Mouse (Mus musculus): ENCODE measurements at regions not wholly inside any gene's neighbourhood (a gene's known extent, or its start where the extent isn't known, plus 50 kb on each side); places are given as distances from the start of the nearest gene placed in this dataset.

DNA sequence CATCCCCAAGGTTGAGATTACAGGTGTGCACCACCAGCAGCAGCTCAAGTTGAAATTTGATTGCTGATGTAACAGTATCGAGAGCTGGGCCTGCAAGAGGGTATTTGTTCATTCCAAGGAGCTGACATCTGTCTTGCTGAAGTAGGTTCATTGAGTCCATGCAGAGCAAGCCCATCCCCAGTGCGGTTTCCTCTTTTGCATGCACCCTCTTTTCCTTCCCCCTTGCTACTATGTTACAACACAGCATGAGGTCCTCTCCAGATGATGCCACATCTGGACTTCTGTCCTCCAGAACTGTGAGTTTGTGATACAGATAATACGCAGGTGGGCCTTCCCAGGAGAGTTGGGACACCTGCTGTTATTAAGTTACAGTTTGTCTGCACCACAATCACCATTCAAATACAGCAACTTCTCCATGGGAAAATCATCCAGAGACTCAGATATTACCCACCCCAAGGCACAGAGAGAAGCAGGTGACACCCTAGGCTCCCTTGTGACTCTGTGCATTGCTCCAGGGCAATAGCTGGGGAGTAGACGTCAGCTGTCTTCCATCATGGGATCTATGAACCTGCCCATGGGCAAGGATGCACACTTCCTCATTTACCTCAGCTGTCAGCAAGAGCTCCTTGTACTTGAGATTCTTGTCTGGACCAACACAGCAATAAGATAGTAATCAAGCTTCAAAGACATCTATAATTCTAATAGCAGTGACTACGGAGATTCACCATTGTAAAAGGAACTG lies 137.8 kb downstream of the Ets2 start:
- DNase-seq = no peak

DNA sequence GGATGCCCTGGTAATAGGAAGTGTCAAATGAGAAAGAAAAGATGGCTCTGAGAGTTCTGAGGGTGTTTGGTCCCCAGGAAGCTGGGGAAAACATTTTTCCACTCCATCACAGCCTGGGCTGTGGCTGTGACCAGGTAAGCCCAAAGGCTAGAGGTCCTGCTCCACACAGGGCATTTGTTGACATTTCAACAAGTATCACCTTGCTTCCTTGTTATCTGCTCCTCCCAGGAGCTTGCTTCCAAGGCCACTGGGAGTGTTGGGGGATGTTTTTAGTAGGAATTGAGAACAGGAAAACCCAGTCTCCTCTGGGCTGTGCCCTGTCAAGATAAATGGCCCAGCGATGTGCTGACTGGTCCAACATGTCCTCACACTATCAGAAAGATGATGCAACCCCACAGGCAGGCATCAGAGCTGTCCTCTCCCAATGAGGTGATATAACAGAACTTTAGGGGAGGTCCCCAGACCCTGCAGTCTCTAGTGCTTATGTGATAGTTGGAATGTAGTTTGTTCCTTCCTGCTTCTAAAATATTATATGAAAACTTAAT lies 137.1 kb downstream of the Ets2 start:
- DNase-seq = no peak

DNA sequence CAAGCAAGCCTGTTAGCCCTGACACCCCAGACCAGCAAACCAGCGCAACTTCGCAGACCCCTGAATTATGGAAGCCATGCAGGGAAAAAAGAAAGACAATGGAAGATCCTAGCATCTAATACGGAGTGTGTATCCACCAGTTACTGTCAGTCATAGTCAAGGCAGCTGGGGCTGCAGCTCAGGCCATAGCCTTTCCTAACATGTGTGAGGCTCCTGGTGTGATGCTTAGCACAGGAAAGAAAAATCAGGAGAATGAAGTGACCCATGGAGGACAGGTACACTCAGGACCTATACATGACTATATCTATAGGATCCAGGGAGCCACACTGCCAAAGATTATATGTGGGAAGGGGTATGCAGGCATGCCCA lies 136.6 kb downstream of the Ets2 start:
- DNase-seq = no peak

DNA sequence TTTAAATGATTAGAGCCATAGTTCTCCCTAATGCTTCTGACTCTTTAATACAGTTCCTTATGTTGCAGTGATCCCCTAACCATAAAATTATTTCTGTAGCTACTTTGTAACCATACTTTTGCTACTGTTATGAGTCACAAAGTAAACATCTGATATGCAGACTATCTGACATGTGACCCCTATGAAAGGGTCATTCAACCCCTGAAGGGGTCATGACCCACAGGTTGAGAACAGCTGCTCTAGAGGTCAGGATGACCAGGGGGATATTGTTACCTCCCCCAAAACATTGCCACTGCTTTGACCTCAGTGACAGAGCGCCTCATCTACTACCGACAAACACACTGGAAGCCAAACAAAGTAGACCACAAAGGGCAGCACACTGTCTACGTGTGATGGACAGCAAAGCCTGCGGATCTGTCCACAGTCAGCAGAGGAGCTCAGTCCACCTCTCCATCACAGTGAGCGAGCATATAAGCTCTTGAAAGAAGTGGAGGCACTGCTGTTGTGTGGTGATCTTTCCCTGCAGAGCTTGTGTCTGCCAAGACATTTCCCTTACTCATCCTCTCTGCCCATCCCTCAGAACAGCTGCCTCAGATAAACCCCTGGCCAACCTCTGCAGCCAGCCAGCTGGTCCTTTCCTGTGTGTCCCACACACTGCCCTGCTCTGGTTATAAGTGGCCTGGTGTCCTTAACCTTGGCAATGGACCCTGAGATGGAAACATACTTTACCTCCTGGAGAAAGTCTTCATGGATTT lies 136.0 kb downstream of the Ets2 start:
- DNase-seq = no peak

DNA sequence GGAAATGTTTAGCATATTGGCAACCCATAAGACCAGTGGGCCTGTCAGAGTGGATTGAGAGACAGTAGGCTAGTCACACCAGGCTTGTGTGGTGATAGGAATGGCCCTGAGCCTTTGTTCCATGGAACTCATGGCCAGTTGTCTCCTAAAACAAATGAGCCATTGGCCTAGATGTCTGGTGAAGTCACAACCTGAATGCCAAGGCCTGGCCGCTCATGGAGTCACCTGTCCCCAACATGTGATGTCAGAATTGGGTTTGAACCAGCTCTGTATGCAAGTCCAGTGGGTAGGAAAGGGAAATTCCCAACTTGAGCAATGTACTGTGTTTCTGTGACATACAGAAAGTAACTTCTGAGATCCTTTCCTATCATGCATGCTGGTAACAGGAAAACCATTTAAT lies 134.1 kb downstream of the Ets2 start:
- no peak for DNase-seq

DNA sequence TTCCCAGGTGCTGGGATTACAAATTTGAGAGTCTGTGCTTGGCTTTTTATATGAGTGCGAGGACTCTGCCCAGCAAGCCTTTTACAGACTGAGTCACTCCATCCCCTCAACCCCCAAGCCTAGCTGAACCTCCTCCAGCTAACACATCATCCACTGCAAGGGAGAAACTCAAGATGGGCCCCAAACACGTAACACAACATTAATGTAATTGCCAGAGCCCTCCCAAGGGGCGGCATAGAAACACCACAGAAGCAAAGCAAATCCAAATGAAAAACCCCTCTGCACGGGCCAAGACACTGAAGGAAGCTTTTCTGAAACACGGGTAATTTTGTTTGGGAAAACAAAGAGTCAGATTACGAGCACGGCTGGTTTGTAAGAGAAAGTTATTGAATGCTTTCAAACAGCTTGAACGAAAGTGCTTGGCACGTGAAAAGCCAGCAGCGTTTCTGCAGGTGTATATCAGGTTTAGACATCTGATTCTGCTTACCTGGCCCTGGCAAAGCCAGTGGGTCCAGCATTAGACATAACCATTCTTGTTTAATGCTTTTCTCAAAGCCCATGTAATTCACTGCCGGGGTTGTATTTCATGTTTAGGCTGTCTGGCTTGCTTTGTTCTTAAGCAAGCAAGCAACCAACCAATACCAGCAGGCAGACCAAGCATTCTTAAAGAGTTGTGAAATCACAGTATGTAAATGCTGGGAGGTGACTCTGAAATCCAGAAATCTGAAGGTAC lies 132.8 kb downstream of the Ets2 start:
- DNase-seq = no peak

DNA sequence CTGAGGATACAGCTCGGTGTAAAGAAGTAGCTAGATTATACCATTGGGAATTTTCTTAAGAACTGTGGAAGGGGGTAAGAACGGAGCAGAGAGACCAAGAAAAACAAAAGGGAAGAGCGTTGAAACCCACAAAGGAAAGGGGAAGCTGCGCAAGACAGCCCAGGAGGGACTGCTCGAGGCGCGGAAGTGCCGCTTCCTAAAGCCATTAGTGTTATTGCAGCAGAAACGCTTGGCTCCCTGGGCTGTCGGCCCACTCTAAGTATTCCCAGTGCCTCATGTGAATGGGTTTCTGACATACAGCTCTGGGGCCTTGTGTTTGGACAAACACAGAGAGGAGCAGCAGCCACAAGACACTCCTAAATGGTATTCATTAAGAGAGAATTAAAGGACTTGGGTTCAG lies 131.6 kb downstream of the Ets2 start:
- no peak for DNase-seq

DNA sequence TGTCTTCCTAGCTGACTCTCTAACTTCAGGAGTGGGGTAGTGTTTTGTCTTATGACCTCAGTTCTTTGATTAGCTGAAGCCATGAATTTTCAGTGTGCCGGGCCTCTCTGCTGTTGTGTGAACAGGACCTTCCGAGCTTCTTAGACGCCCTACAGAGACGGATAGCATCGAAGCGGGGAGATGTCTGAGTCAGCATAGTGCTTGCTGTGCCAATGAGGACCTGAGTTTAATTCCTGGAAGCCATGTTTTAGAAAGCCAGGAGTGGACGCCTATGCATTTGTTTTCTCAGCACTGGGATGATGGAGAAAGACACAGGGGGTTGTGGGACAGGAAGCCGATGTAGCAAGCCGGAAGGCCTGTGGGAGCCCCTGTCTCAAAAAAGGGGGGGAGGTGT lies 130.5 kb downstream of the Ets2 start:
- DNase-seq = no peak

DNA sequence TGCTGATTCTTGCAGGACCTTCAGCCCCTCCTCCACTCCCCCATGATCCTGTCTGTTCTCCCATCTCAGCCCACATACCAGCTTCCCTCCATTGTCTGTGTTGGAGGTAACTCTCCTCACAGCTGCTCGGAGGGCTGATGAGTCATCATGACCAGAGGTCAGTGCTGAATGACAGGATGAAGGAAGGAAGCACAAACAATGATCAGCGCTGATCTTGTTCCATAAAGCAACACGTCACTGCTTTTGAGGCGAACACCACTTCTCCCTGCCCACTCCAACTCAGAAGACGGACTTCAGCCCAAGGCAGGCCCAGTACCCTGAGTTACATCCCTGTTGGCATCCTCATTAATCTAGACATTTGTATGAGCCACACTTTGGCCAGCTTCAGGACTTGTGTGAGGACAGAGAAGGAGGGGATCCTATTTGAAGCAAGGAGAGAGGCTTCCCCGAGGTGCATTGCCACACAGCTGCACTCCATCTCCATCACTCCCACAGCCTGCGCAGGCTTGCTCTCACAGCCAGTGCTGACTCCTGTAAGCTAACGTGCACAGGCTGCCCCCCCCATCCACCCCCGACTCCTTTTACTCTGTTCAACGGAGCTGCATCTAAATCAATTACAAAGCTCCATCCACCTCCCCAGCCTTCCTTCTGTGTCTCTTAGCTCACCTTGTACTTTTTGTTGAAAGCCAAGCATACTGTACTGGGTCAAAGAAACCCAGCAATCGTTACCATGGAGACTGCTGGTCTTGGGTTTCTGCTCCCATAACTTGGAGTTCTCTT lies 129.9 kb downstream of the Ets2 start:
- DNase-seq = no peak

DNA sequence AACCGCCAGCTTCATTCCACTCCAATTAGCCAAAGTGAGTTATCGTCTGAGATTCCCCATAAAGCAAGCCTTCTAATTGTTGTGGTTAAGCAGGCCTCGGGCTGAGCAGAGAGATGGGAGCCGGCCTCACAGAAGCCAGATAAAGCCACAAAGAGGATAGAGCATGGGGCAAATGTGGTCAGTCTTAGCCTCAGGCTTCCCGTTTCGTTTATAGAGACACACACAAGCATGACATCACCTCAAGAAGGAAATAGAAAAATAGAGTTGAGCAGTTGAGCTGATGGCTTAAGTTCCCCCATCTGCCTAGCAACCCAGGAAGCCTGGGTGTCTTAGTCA lies 125.5 kb downstream of the Ets2 start:
- DNase-seq = no peak

DNA sequence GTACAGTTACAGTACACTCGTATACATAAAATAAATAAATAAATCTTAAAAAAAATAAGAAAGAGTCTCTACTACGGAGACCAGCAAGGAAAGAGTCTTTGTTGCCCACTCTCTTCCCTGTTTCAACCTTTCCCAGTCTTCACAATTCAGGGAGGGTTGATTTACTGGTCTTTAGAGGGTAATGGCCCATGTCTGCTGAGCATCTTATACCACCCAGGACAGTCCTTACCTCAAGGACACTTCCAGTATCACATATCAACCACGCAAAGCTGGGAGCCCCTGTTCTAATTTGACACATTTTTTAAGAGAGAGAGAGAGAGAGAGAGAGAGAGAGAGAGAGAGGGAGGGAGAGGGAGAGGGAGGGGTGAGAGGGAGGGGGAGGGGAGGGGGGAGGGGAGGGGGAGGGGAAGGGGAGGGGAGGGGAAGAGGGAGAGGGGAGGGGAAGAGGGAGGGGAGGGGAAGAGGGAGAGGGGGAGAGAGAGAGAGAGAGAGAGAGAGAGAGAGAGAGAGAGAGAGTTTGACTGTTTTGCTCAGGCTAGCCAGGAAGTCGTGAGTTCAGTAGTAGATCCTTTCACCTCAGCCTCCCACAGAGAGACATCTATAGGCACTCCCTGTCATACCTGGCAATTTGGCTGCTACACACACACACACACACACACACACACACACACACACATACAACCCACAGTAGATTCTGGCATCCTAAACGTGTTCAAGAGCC lies 125.0 kb downstream of the Ets2 start:
- DNase-seq = no peak

DNA sequence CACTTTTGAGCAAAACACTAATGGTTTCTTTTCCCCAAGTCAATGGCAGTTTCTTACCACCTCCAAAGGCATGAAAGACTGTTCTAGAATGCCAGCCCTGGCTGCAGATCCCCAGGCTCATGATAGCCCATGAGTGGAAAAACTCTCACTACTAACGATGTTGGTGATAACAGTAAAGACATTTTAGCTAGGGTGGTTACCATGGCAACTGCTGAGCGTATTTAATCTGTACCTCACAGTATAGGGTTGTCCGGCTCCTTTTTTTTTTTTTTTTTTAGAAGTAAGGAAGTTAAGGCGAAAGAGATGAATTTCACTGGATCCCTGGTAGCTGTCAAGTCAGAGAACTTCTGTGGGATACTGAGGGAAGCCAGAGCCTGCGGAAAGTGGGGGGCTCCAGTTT lies 123.8 kb downstream of the Ets2 start:
- no peak for DNase-seq

DNA sequence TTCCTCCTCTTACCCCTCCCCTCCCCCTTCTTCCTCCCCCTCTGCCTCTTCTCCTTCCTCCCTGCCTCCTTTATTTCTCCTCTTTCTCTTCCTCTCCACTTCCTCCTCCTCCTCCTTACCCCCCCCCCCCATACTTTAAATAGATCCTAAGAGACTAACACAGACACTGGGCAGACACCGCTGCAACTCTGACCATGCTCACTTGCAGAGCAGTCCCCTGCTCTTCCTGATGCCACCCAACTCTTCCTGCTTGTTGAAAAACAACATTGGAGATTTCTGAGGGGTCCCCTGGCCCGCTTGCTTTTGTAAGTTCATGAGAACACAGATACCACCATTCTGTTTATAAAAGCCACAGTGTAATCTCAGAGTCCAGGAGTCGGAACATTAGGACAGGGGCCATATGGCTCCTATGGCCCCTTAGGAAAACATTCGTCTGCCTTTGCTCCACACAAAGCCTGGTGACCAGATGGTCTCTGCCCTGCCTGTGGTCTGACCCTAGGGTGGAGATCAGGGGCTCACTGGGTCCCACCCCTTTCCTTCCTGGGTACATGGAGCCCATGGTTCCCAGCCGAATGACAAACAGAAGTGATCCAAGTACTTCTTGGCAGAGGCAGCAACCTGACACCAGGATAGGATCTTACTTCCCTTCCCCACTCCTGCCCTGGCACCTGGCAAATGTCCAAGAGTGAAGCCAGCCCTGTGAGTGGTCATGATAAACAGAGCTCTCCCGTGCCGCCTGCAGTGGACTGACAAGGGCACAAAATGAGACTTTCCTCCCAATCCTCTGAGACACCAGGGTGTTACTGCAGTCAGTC lies 123.1 kb downstream of the Ets2 start:
- DNase-seq = peak; percentile 64 to 65

DNA sequence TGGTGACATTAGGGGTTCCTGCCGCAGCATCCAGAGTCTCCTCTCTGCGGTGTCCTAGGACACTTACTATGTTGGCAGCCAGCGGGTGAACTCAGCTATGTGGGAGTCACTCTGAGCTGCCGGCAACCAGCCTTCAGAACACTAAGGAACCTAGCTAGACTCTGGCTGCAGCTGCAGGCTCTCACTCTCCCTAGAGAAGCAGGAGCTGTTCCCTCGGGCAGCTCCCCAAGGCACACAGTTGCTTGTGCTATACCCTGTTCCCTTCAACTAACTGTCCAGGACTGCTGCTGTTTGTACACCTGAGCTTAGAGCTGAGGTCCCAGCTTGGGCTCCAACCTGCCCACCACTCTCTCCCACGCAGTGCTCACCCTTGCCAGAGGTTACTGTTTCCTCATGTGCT lies 121.9 kb downstream of the Ets2 start:
- DNase-seq = no peak

DNA sequence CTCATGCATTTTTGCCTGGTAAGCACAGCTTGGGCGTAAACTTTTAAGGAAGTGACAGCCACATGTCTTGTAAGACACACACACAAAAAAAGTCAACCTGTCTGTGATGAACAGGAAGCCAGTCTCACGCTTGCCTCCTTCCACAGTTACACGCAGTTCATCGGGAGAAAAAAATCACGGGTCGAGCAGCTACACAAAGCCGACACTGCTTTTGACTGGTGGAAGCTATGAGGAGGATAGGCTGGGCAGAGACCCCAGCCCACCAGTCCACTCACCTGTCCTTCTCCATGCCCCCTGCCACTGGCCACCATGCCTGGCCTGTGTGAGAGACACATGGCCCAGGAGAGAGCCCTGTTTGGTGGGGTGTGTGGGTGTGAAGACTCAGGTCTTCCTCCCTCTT lies 119.2 kb downstream of the Ets2 start:
- no peak for DNase-seq

DNA sequence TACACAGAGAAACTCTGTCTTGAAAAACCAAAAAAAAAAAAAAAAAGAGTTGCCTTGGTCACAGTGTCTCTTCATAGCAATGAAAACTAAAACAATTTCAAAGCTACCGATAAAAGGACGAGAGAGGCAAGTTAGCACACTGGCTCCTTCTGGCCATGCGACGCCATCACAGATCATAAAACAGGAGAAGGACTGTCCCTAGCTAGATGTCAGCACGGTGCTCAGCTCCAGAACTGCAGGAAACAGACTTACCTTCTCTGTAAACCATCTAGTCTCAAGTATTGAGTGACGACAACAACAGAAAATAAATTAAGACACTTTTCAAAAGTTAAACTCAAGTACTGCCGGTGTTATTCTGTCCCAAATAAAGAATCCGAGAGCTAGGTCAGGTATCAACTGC lies 118.7 kb downstream of the Ets2 start:
- DNase-seq = no peak

DNA sequence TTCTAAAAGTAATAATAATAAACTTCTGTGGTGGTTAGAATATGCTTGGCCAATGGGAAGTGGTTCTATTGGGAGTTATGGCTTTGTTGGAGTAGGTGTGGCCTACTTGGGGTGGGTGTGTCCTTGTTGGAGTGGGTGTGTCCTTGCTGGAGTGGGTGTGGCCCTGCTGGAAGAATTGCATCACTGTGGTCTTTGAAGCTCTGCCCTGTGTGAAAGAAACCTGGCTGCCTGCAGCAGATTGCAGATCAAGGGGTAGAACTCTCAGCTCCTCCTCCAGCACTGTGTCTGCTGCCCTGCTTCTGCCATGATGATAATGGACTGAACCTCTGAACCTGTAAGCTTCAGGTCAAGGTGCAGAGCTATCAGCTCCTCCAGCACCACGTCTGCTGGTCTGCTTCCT lies 118.1 kb downstream of the Ets2 start:
- no peak for DNase-seq

DNA sequence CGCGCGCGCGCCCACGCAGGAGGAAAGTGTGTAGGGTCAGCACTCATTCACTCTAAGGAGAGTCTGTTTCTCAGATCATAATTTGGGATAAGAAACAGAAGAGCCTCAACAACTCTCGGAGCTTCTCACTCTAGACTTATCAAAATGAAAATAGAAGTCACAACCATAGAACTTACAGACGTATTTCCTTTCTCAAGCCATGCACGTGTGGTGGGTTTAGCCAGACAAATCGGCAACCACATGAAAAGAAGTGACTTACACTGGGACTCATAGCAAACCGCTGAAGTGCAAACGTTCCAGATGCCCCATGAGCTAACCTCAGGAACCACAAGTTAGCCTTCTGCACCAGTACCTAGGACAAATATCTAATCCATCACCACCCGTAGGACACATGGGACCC lies 114.1 kb downstream of the Ets2 start:
- no peak for DNase-seq

DNA sequence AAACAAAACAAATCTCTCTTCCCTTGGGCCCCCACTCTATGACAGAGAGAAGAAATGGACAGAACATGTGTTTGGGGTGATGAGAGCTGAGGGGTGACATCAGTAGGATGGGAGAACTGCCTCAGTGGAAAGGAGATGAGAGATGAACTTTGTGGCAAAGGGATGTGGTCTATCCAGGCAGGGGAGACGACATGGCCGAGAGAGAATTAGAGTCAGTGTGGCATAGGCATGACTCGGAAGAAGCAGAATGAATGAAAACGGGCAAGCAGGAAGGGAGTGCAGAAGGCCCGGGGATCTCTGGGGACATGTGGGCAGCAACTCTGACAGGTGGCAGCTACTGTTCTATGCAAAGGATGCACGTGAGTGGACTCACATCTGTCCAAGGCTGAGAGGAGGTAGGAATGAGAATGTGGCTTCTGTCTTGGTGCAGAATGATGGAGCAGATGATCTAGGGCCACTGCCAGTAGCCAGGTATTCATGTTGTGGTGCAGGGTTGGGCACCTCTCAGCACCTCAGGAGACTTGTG lies 113.4 kb downstream of the Ets2 start:
- no peak for DNase-seq

DNA sequence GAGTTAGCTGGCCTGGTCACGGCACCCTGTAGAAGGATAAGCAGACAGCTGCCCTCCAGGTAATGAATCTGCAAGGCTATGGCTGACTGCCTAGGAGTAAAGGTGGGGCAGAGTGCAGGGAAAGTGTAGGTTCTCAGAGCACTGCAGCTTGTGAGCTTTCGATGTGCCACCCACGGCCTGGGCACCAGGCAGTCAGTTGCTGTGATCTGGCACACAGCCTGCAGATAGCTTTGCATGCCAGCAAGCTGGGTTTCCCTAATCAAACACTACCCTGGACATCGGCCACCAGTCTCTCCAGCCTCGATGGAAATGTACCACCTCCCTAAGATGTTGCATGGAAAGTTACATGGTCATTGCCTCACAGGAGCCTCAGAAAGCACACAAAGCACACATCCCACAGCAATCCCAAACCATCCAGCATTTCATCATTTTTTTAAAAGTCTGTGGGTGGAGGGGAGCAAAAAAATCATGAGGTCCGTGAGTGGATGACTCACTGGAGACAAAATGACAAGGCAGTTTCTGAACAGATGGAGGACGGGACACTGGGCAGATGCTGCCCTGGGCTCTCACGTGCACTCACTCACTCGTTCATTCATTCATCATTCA lies 112.7 kb downstream of the Ets2 start:
- peak; percentile 58 to 65 for DNase-seq

DNA sequence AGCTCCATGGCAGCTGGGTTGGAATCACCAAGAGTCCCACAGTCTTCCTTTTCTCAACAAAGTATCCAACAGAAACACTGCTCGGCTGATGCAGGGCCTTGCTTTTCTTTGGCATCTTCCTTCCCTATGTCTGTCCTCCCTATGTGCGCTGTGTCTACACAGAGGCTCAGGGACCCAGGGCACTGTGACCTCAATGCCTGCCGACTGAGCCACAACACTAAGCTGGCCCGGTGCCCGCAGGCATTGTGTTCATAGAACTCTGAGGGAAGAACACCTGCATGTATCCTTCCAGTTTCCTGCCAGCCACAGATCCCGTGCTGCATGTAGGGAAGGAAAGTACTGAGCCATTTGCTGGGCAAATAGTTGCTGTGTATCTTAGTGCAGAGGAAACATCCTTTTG lies 109.2 kb downstream of the Ets2 start:
- peak in 1 of 2 experiments; percentile 25 for DNase-seq

Data from cerebellum, adult 18-20 months (tissue).